Mouse (Mus musculus) midbrain, embryonic 15.5 days (tissue): ENCODE data around the gene Pde7b. TPM values are rescaled to one million over a fixed set of nuclear protein-coding genes. Genes with fewer than 3 reads are reported as not detected.
A peak's percentile ranks its signal among the peaks of the same experiment; 100 is the strongest.

ENCODE experiments used
- ATAC-seq: fragments of 200-750 bp; cut with Nextera tagmentation; replicated peaks from 2 replicates; pipeline ENCODE4 v1.8.0; 2017; ENCODE audit warnings: moderate TSS enrichment
- H3K27ac ChIP-seq: fragments of 300-500 bp; sonication (generic); 2 replicates; pipeline ENCODE4 v1.5.1; 2015; ENCODE audit warnings: mild to moderate bottlenecking, inconsistent platforms
- H3K27me3 ChIP-seq: fragments of 300-500 bp; sonication (generic); replicated peaks from 2 replicates; pipeline ENCODE4 v1.6.1; 2015; ENCODE audit warnings: inconsistent platforms
- H3K36me3 ChIP-seq: fragments of 300-500 bp; sonication (generic); replicated peaks from 2 replicates; pipeline ENCODE4 v1.6.1; 2015; ENCODE audit warnings: inconsistent platforms
- H3K4me1 ChIP-seq: fragments of 300-500 bp; sonication (generic); 2 replicates; pipeline ENCODE4 v1.6.1; 2015; ENCODE audit warnings: inconsistent platforms
- H3K4me2 ChIP-seq: fragments of 300-500 bp; sonication (generic); 2 replicates; pipeline ENCODE4 v1.6.1; 2015; ENCODE audit warnings: inconsistent platforms, mild to moderate bottlenecking, moderate library complexity
- H3K4me3 ChIP-seq: fragments of 300-500 bp; sonication (generic); 2 replicates; pipeline ENCODE4 v1.5.1; 2015; ENCODE audit warnings: mild to moderate bottlenecking, inconsistent platforms
- H3K9ac ChIP-seq: fragments of 300-500 bp; sonication (generic); 2 replicates; pipeline ENCODE4 v1.6.1; 2015; ENCODE audit warnings: mild to moderate bottlenecking, inconsistent platforms
- H3K9me3 ChIP-seq: fragments of 300-500 bp; sonication (generic); 2 replicates; pipeline ENCODE4 v1.6.1; 2016; ENCODE audit warnings: inconsistent platforms
- WGBS: fragments of 180-500 bp; shearing (Covaris S2); methylation state at CpG from one replicate; pipeline ENCODE4 v1.1.7; 2015; ENCODE audit warnings: mixed read lengths; 5-methylcytosine and 5-hydroxymethylcytosine counted together
- polyA plus RNA-seq: library from polyadenylated mRNA; unstranded; fragments of >200 nt; fragmentation: Nextera tagmentation; extraction: Ambion mirVana; gene quantifications from 2 replicates; pipeline ENCODE4 v1.2.1, GENCODE M21; 2015

Gene Pde7b
- polyA plus RNA-seq, 1 experiment from 2014 or later, result 3.2 TPM

GRCm38 (mm10) chr10:20418856-20419219 is 306.0 kb downstream of the Pde7b start:
- no peak overlapping the region for H3K27ac ChIP-seq
- no peaks in the 10 kb centered on the region for H3K36me3 ChIP-seq
- H3K4me1 ChIP-seq, result no peaks in the 10 kb centered on the region
- 75% methylated on average over 10 of the region's 10 CpGs for WGBS
- no peak overlapping the region for H3K4me2 ChIP-seq
- H3K9ac ChIP-seq, result no peak overlapping the region
- no peaks in the 10 kb centered on the region for H3K27me3 ChIP-seq
- no peak overlapping the region for H3K4me3 ChIP-seq
- no peaks in the 10 kb centered on the region for H3K9me3 ChIP-seq
- no peak for ATAC-seq

- H3K27ac ChIP-seq, result no peak overlapping the region
- no peak overlapping the region for H3K4me3 ChIP-seq
- no peak for ATAC-seq
- no peak overlapping the region for H3K9ac ChIP-seq
- no peaks in the 10 kb centered on the region for H3K4me1 ChIP-seq
- no peaks in the 10 kb centered on the region for H3K27me3 ChIP-seq
- H3K4me2 ChIP-seq, result no peak overlapping the region
- no peaks in the 10 kb centered on the region for H3K9me3 ChIP-seq
- WGBS, result 75% methylated on average over 11 of the region's 11 CpGs
- no peaks in the 10 kb centered on the region for H3K36me3 ChIP-seq
These were observed 306.5 kb downstream of the Pde7b start for GRCm38 (mm10) chr10:20418202-20418855.

- ATAC-seq, result no peak
- no peaks in the 10 kb centered on the region for H3K9me3 ChIP-seq
- H3K4me2 ChIP-seq, result no peak overlapping the region
- no peak overlapping the region for H3K9ac ChIP-seq
- H3K4me1 ChIP-seq, result no peaks in the 10 kb centered on the region
- 91% methylated on average over 10 of the region's 10 CpGs for WGBS
- H3K27ac ChIP-seq, result no peak overlapping the region
- H3K27me3 ChIP-seq, result no peaks in the 10 kb centered on the region
- no peak overlapping the region for H3K4me3 ChIP-seq
- H3K36me3 ChIP-seq, result no peaks in the 10 kb centered on the region
These were observed 315.7 kb downstream of the Pde7b start for GRCm38 (mm10) chr10:20409181-20409580.

GRCm38 (mm10) chr10:20408336-20408735 is 316.5 kb downstream of the Pde7b start:
- Histone ChIP-seq H3K27ac (no peak overlapping the region), H3K4me2 (no peak overlapping the region), H3K9ac (no peak overlapping the region), H3K9me3 (no peaks in the 10 kb centered on the region), H3K4me1 (no peaks in the 10 kb centered on the region), H3K4me3 (no peak overlapping the region), H3K27me3 (no peaks in the 10 kb centered on the region), H3K36me3 (no peaks in the 10 kb centered on the region)
- no peak for ATAC-seq
- WGBS, result 89% methylated on average over 3 of the region's 3 CpGs

- H3K4me2 ChIP-seq, result no peak overlapping the region
- H3K4me3 ChIP-seq, result no peak overlapping the region
- peak; percentile 90 for ATAC-seq
- no peaks in the 10 kb centered on the region for H3K4me1 ChIP-seq
- WGBS, result 90% methylated on average over 2 of the region's 2 CpGs
- no peaks in the 10 kb centered on the region for H3K36me3 ChIP-seq
- no peak overlapping the region for H3K9ac ChIP-seq
- H3K27ac ChIP-seq, result no peak overlapping the region
- H3K27me3 ChIP-seq, result no peaks in the 10 kb centered on the region
- H3K9me3 ChIP-seq, result no peaks in the 10 kb centered on the region
These were observed 319.4 kb downstream of the Pde7b start for GRCm38 (mm10) chr10:20405471-20405870.

GRCm38 (mm10) chr10:20402941-20403340 is 321.9 kb downstream of the Pde7b start:
- no peak overlapping the region for H3K4me3 ChIP-seq
- no peaks in the 10 kb centered on the region for H3K9me3 ChIP-seq
- 82% methylated on average over 5 of the region's 5 CpGs for WGBS
- no peaks in the 10 kb centered on the region for H3K4me1 ChIP-seq
- no peak for ATAC-seq
- no peak overlapping the region for H3K9ac ChIP-seq
- no peaks in the 10 kb centered on the region for H3K36me3 ChIP-seq
- no peak overlapping the region for H3K4me2 ChIP-seq
- H3K27me3 ChIP-seq, result no peaks in the 10 kb centered on the region
- no peak overlapping the region for H3K27ac ChIP-seq

- 0 out of 2 replicates have a peak overlapping the region, but pooled peaks have one; percentile 11 for H3K4me2 ChIP-seq
- H3K9me3 ChIP-seq, result no peaks in the 10 kb centered on the region
- H3K4me1 ChIP-seq, result no peaks in the 10 kb centered on the region
- no peak overlapping the region for H3K27ac ChIP-seq
- H3K36me3 ChIP-seq, result no peaks in the 10 kb centered on the region
- 74% methylated on average over 15 of the region's 15 CpGs for WGBS
- no peak overlapping the region for H3K9ac ChIP-seq
- no peak for ATAC-seq
- no peak overlapping the region for H3K4me3 ChIP-seq
- H3K27me3 ChIP-seq, result no peaks in the 10 kb centered on the region
These were observed 324.5 kb downstream of the Pde7b start for GRCm38 (mm10) chr10:20400406-20400805.

- H3K36me3 ChIP-seq, result no peaks in the 10 kb centered on the region
- no peak for ATAC-seq
- H3K9ac ChIP-seq, result no peak overlapping the region
- no peak overlapping the region for H3K4me2 ChIP-seq
- no peak overlapping the region for H3K27ac ChIP-seq
- H3K9me3 ChIP-seq, result no peaks in the 10 kb centered on the region
- no peak overlapping the region for H3K4me3 ChIP-seq
- 71% methylated on average over 12 of the region's 12 CpGs for WGBS
- no peaks in the 10 kb centered on the region for H3K27me3 ChIP-seq
- no peaks in the 10 kb centered on the region for H3K4me1 ChIP-seq
These were observed 326.1 kb downstream of the Pde7b start for GRCm38 (mm10) chr10:20398641-20399390.

- no peak overlapping the region for H3K4me2 ChIP-seq
- H3K4me1 ChIP-seq, result no peaks in the 10 kb centered on the region
- no peaks in the 10 kb centered on the region for H3K9me3 ChIP-seq
- no peak overlapping the region for H3K4me3 ChIP-seq
- H3K27ac ChIP-seq, result no peak overlapping the region
- WGBS, result 87% methylated on average over 6 of the region's 6 CpGs
- no peak overlapping the region for H3K9ac ChIP-seq
- no peak for ATAC-seq
- H3K36me3 ChIP-seq, result no peaks in the 10 kb centered on the region
- H3K27me3 ChIP-seq, result no peaks in the 10 kb centered on the region
These were observed 326.7 kb downstream of the Pde7b start for GRCm38 (mm10) chr10:20398224-20398623.

GRCm38 (mm10) chr10:20395778-20396177 is 329.1 kb downstream of the Pde7b start:
- H3K4me2 ChIP-seq, result no peak overlapping the region
- no peaks in the 10 kb centered on the region for H3K9me3 ChIP-seq
- ATAC-seq, result no peak
- 94% methylated on average over 3 of the region's 3 CpGs for WGBS
- H3K27ac ChIP-seq, result no peak overlapping the region
- no peak overlapping the region for H3K9ac ChIP-seq
- H3K4me3 ChIP-seq, result no peak overlapping the region
- H3K36me3 ChIP-seq, result no peaks in the 10 kb centered on the region
- no peaks in the 10 kb centered on the region for H3K4me1 ChIP-seq
- no peaks in the 10 kb centered on the region for H3K27me3 ChIP-seq

GRCm38 (mm10) chr10:20394815-20395214 is 330.1 kb downstream of the Pde7b start:
- Histone ChIP-seq H3K27ac (no peak overlapping the region), H3K4me2 (no peak overlapping the region), H3K9ac (no peak overlapping the region), H3K9me3 (no peaks in the 10 kb centered on the region), H3K4me1 (no peaks in the 10 kb centered on the region), H3K36me3 (no peaks in the 10 kb centered on the region), H3K4me3 (no peak overlapping the region), H3K27me3 (no peaks in the 10 kb centered on the region)
- ATAC-seq, result no peak
- 73% methylated on average over 5 of the region's 5 CpGs for WGBS

GRCm38 (mm10) chr10:20390568-20390967 is 334.3 kb downstream of the Pde7b start:
- Histone ChIP-seq H3K4me3 (no peak overlapping the region), H3K4me1 (no peaks in the 10 kb centered on the region), H3K9me3 (no peaks in the 10 kb centered on the region), H3K27ac (no peak overlapping the region), H3K4me2 (no peak overlapping the region), H3K9ac (no peak overlapping the region), H3K36me3 (no peaks in the 10 kb centered on the region), H3K27me3 (no peaks in the 10 kb centered on the region)
- 62% methylated on average over 3 of the region's 3 CpGs for WGBS
- no peak for ATAC-seq
